Mouse (Mus musculus): ENCODE measurements around the gene Golgb1.
"Not testable (repeated sequence)": the region's sequence is repeated elsewhere in the genome, so short reads cannot be mapped to it uniquely, and the experiment has no call there.

Golgb1 gene

DNA sequence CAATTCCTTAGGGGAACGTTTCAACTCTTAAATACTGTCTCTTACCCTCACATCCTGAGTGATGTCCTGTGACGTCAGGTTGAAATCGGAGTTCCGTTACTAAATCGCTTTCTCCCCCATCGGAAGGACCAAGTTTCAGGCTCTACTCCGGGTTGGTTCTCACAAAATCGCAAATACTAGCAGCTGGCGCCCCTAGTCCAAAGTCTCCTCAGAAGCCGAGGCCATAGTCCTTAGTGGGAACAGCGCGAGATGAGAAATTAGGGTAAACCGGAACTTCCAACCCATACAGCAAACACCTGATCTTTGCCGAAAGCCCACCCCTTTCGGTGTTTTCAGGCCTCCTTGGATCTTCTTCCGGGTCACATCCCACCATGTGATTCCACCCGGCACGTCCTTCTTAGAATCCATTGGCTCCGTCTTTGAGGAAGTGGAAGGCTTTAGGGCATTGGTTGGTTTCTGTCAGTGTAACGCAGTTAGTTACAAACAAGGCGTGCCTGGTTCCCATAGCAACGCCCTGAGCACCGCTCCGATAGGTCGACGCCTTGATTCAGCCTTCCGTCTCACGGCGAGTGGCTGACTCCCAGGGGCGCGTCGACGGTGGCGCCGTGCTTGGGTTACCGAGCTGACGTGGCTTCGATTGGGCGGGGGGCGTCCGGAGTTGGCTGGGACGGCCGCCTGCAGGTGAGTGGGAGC lies at the start of gene Golgb1, which contains the start of gene Eaf2:
Gene Golgb1 (plus strand): TSS at position 558 of the 693 bp plus-strand sequence.
Gene Eaf2 (minus strand): TSS at position 421 of the 693 bp plus-strand sequence.
- peak; percentile 100 for DNase-seq (ENCODE audit: low read depth, low spot score)

GRCm38 (mm10) chr16:36827611-36828053 lies 47.3 kb upstream of the Golgb1 start:
- DNase-seq (ENCODE audit: low read depth, low spot score), result no peak

DNA sequence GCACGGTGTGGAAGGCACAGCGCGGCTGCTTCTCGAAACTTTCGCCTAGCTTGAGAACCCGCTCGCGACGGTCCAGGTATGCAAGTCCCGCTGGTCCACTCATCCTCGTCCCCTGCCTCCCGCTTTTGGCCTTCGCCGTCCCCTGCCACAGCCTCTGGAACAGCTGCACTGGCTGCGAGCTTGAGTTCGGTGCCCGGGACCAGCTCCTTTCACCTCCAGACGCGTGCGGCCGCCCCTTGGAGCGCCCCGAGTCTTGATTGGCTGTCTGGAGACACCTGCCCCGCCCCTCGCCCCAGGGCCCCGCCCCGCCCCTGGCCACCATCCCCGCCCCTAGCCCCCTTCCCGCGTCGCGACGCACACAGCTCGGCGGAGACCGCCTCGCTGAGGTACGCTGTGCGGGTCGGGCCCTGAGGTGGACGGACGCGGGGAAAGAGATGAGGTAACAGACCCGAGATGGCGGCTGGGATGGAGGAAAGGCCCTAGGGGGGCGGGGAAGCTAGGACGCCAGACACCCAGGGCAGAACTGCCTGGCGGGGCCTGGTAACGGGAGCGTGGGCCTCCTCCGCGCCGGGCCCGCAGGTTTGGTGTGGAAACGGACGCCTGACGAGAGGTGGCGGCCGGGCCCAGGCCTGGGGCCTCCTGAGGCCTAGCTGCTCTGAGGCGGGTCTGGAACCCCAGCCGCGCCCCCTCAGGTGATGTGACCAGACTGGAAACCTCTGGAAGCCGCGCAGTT lies 46.7 kb upstream of the Golgb1 start, which contains the start of gene Iqcb1:
Gene Iqcb1 (plus strand): TSS at position 332 of the 733 bp plus-strand sequence.
- DNase-seq (ENCODE audit: low read depth, low spot score), result peak; percentile 90

- peak; percentile 24 for DNase-seq (ENCODE audit: low read depth, low spot score)
These were observed 46.1 kb upstream of the Golgb1 start for GRCm38 (mm10) chr16:36828820-36829219.

DNA sequence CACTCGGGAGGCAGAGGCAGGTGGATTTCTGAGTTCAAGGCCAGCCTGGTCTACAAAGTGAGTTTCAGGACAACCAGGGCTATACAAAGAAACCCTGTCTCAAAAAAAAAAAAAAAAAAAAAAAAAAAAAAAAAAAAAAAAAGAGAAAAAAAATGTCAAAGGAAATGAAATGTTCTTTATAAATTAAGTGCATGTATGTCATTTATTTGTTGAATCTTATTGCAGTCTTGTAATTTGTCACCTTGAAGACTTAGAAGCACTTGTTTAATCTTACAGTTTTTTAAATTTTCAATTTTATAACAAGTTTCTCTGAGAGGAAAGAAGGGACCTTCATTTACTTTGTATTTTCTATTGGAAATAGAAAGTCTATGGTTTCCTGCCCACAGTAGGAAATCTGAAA lies 28.0 kb upstream of the Golgb1 start:
- DNase-seq (ENCODE audit: low read depth, low spot score), result not testable (repeated sequence)

GRCm38 (mm10) chr16:36851202-36851601 lies 23.7 kb upstream of the Golgb1 start:
- DNase-seq (ENCODE audit: low read depth, low spot score), result no peak

DNA sequence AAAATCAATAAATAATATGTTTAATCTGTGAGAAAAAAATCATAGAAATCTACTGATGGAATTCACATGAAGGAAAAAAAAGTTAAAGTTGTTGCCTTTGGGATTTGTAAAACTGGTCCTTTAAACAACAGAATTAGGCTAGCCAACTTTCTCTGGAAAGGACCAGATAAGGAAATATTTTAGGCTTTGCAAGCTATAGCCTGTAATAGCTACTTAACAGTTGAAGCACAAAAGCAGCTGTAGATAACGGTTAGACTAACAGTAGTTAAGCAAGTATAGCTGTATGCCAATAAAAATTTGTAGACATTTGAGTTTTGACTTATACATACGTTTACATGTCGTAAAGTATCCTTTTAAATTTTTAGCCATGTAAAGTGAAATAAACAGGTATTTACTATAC lies 11.4 kb upstream of the Golgb1 start:
- no peak for DNase-seq (ENCODE audit: low read depth, low spot score)

GRCm38 (mm10) chr16:36869442-36869841 lies 5.5 kb upstream of the Golgb1 start:
- no peak for DNase-seq (ENCODE audit: low read depth, low spot score)

DNA sequence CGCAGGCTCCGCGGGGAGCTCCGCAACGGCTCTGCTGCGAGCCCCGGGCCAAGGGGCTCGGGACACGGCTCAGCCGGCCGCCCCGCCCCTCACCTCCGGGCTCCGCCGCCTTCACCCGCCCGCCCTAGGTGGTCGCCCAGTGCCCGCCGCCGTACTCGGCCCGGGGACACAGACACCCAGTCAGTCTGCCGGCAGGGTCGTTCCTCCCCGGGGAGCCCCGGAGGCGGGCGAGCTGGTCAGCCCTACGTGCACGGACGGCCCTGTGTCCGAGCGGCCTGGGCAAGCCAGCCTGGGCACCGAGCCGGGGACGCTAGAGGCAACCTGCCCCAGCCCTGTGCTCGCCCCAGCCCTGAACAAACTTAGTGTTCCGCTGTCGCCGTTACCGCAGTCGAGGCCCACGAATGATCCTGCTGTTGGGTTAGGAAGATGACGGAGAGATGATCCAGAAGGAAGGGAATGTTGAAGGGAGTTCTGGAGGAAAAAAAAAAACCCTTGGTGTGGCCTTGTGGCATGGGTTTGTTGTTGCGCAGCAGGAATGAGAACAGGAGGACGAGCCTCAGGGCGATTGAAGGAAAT lies 424 bp downstream of the Golgb1 start:
- DNase-seq (ENCODE audit: low read depth, low spot score), result no peak

GRCm38 (mm10) chr16:36877316-36877715 lies 2.4 kb downstream of the Golgb1 start:
- peak; percentile 67 for DNase-seq (ENCODE audit: low read depth, low spot score)

DNA sequence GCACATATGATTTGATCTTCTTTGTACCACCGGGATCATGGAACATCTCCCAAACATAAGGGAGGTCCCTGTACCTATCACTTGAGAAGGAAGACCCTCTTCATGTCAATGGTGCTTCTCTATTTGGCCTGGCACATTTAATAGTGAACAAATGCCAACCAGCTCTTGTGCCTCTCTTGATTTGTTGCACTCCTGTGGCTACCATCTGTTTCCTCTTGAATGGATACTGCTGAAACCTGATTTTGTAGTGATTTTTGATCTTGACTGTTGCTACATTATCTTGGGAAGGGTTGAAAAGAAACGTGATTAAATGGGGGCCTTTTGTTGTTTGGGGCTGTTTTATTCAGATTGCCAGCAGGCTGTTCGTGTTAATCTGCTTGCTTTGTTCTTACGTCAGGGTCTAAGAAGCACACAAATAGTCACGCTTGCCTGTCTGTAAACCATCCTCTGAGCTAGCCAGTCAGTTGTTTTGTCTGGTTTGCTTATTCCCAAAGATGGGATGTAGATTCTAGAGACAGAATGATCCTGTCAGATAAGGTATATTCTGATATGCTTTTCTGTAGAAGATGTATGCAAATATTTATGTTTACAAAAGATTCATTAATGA lies 7.9 kb downstream of the Golgb1 start:
- DNase-seq (ENCODE audit: low read depth, low spot score), result no peak

- peak; percentile 63 for DNase-seq (ENCODE audit: low read depth, low spot score)
These were observed 9.9 kb downstream of the Golgb1 start for GRCm38 (mm10) chr16:36884881-36885280.

GRCm38 (mm10) chr16:36885912-36886311 lies 11.0 kb downstream of the Golgb1 start:
- no peak for DNase-seq (ENCODE audit: low read depth, low spot score)

DNA sequence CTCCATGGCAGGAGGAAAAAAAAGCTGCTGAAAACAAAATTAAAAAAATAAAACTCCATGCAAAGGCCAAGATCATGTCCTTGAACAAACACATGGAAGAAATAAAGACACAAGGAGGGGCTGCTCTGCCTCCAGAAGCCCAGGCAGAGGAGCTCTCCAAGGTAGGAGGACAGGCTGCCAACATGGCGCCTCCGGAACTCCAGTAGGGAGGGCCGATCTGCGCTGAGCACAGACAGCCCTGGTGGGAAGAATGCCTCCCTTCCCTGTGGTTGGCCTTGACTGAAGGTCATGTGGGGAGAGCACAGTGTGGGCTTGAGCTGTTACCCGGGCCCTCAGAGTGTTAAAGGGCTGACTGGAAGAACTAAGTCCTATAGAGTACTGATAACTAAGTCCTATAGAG lies 12.6 kb downstream of the Golgb1 start:
- DNase-seq (ENCODE audit: low read depth, low spot score), result no peak

- no peak for DNase-seq (ENCODE audit: low read depth, low spot score)
These were observed 15.6 kb downstream of the Golgb1 start for GRCm38 (mm10) chr16:36890559-36890958.

DNA sequence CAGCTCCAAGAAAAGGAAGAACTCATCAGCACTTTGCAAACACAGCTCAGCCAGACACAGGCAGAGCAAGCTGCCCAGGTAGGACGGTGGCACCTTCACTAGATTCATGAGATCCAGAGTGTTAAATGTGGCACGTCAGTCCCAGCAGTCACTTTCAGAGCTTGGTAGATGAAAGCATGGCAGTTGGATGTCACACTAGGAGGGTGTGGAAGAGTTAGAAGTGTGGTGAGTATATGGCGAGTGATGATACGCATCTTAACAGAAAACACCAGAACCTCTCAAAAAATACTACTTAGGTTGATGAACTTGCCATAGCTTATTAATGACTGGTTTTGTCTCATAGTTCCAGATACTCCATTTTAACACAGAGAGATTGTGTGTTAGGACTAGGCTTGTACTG lies 16.5 kb downstream of the Golgb1 start:
- no peak for DNase-seq (ENCODE audit: low read depth, low spot score)

- DNase-seq (ENCODE audit: low read depth, low spot score), result no peak
These were observed 18.4 kb downstream of the Golgb1 start for GRCm38 (mm10) chr16:36893317-36893716.

GRCm38 (mm10) chr16:36896712-36897111 lies 21.8 kb downstream of the Golgb1 start:
- DNase-seq (ENCODE audit: low read depth, low spot score), result no peak

DNA sequence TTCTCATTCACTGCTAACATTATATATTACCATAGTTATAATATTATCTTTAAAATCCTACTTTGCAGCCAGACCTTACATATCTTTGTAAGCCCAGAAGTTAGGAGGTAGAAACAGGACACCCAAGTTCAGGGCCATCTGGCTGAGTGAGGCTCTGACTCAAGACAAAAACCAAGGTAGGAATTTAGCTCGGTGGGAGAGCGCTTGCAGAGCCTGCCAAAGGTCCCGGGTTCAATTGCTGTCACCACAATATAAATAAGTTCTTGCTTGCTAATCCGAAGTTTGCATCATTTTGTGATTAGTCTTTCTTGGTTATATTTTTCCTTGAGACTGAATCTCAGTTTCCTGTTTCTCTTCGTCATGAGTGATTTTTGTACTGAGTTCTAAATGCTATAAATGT lies 28.2 kb downstream of the Golgb1 start:
- no peak for DNase-seq (ENCODE audit: low read depth, low spot score)

GRCm38 (mm10) chr16:36911909-36912308 lies 37.0 kb downstream of the Golgb1 start:
- DNase-seq (ENCODE audit: low read depth, low spot score), result no peak

- DNase-seq (ENCODE audit: low read depth, low spot score), result no peak
These were observed 37.4 kb downstream of the Golgb1 start for GRCm38 (mm10) chr16:36912311-36912710.

- DNase-seq (ENCODE audit: low read depth, low spot score), result no peak
These were observed 39.3 kb downstream of the Golgb1 start for GRCm38 (mm10) chr16:36914195-36914594.
